ENCODE assay signal across 8 mouse cellular contexts in the genomic region with DNA sequence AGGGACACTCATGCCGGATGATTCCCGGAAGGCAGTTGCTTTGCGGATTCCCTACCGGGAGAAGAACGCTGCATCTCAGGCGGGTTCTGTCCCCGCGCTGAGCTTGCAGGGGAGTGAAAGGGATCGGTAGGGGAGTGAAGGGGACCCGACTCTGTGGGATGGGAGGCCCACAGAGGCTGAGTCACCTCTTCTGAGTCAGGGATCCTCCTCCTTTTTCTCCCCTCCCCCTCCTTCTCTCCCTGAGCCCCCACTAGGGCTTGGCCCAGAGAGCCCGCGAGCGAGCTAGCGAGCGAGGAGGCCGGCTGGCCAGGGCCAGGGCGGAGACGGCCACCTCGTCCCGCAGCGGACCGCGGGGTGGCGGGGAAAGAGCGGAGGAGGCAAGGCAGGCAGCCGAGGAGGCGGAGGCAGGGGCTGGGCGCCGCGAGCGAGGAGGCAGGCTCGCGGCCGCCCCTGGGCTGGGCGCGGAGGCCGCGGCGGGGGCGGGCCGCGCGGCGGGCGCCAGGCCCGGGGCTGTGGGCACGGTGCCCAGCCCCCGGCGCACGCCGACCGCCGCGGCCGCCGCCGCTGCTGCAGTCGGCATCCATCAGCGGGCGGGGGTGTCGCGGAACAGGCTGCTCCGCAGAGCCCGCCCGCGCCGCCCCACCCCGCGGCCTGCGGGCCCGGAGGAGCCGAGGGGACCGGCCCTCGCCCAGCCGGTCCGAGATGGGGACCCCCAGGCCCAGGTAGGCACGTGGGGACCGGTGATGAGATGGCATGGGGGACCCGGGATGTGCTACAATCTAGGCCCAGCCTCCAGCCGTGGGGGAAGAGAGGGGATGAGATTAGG. TPM values are rescaled to one million over a fixed set of nuclear protein-coding genes. Genes with fewer than 3 reads are reported as not detected.
DNase-seq lines count a peak whose midpoint lies in the region; ATAC-seq and TF ChIP-seq lines count a peak whose summit lies in the region.

No protein-coding gene starts in this region.

- TF ChIP-seq CTCF in cortical plate, adult 2 months (IDR thresholded peaks at IDR 0.05; ENCODE audit: extremely low read depth, insufficient read depth, low read length) = no peak

- peak overlapping the region; percentile 59 for H3K4me3 ChIP-seq in erythroblast, embryonic 14.5 days (replicated peaks)
- peak overlapping the region; percentile 75 for H3K4me3 ChIP-seq in cortical plate, adult 2 months (ENCODE audit: insufficient read depth, low read length)
- H3K4me3 ChIP-seq in limb, embryonic 11.5 days (ENCODE audit: low read depth, low read length) = peak overlapping the region; percentile 62
- peak overlapping the region; percentile 79 for H3K4me3 ChIP-seq in midbrain, embryonic 10.5 days

- H3K9ac ChIP-seq in limb, embryonic 11.5 days (ENCODE audit: low read length) = peak overlapping the region; percentile 92

- H3K36me3 ChIP-seq in erythroblast, embryonic 14.5 days (ENCODE audit: control insufficient read depth) = no peaks in the 10 kb centered on the region
- no peaks in the 10 kb centered on the region for H3K36me3 ChIP-seq in limb, embryonic 11.5 days (ENCODE audit: control insufficient read depth, insufficient read depth, low read length)
- no peaks in the 10 kb centered on the region for H3K36me3 ChIP-seq in midbrain, embryonic 10.5 days

- peak; percentile 71 for TF ChIP-seq POLR2A in cortical plate, adult 2 months (IDR thresholded peaks at IDR 0.05; ENCODE audit: extremely low read depth, insufficient read depth, low read length)

- ATAC-seq in erythroblast, adult 5-6 weeks (replicated peaks; ENCODE audit: low FRiP score, poor library complexity, severe bottlenecking) = no peak
- peak; percentile 52 for ATAC-seq in granulocyte monocyte progenitor cell, adult 5-6 weeks (replicated peaks; ENCODE audit: poor library complexity, severe bottlenecking)
- peak; percentile 62 for ATAC-seq in limb, embryonic 11.5 days (ENCODE audit: insufficient number of reproducible peaks, low FRiP score, low TSS enrichment, low read depth)

- peaks cover 64% of the 10 kb centered on the region for H3K27me3 ChIP-seq in erythroblast, embryonic 14.5 days (ENCODE audit: control insufficient read depth)
- H3K27me3 ChIP-seq in limb, embryonic 11.5 days (ENCODE audit: control insufficient read depth, insufficient read depth, low read length) = no peaks in the 10 kb centered on the region
- H3K27me3 ChIP-seq in midbrain, embryonic 10.5 days (ENCODE audit: low read depth, poor library complexity, severe bottlenecking) = peaks cover 38% of the 10 kb centered on the region

- peak; percentile 48 for DNase-seq in kidney, adult 11 months
- DNase-seq in limb, embryonic 11.5 days (ENCODE audit: low spot score) = peak; percentile 79
- peak; percentile 77 for DNase-seq in midbrain, embryonic 10.5 days (ENCODE audit: low spot score)
- DNase-seq in skeletal muscle tissue, adult 2 months (ENCODE audit: low read depth, low spot score) = peak; percentile 34

- peaks cover 26% of the 10 kb centered on the region for H3K4me1 ChIP-seq in erythroblast, embryonic 14.5 days (ENCODE audit: control insufficient read depth)
- H3K4me1 ChIP-seq in cortical plate, adult 2 months (ENCODE audit: control insufficient read depth, insufficient read depth, low read length) = peaks cover 5% of the 10 kb centered on the region
- peaks cover 12% of the 10 kb centered on the region; the same call in 1 of the 2 replicates for H3K4me1 ChIP-seq in limb, embryonic 11.5 days (ENCODE audit: control insufficient read depth, insufficient read depth, low read length)
- H3K4me1 ChIP-seq in midbrain, embryonic 10.5 days = peaks cover 50% of the 10 kb centered on the region

- WGBS in limb, embryonic 11.5 days = under 1% methylated on average over 48 of the region's 80 CpGs
- WGBS in midbrain, embryonic 10.5 days = under 1% methylated on average over 78 of the region's 80 CpGs

- no peaks in the 10 kb centered on the region for H3K9me3 ChIP-seq in erythroblast, embryonic 14.5 days (ENCODE audit: control insufficient read depth, low read length)
- H3K9me3 ChIP-seq in limb, embryonic 11.5 days (ENCODE audit: control insufficient read depth, low read length) = no peaks in the 10 kb centered on the region
- H3K9me3 ChIP-seq in midbrain, embryonic 10.5 days (replicated peaks) = no peaks in the 10 kb centered on the region; the same call in 1 of the 2 replicates

- peak overlapping the region; percentile 95 for H3K4me2 ChIP-seq in limb, embryonic 11.5 days (ENCODE audit: low read depth, severe bottlenecking)

- H3K27ac ChIP-seq in cortical plate, adult 2 months (ENCODE audit: insufficient read depth, low read length) = peak overlapping the region; percentile 94
- H3K27ac ChIP-seq in limb, embryonic 11.5 days (replicated peaks; ENCODE audit: low read depth, low read length) = no peak overlapping the region; the same call in 1 of the 2 replicates
- peak overlapping the region; percentile 90 for H3K27ac ChIP-seq in midbrain, embryonic 10.5 days (replicated peaks)

RNA-seq across cellular contexts. Expression of a gene that starts 54.8 kb away (rescaled TPM):
- polyA plus RNA-seq in erythroblast, embryonic 14.5 days (2012) = 0.31 and 0.39 TPM in 2 replicates
- under 0.01 and 2.5 TPM in 2 replicates for total RNA-seq in erythroblast, adult 5-6 weeks (2015; ENCODE audit: low replicate concordance)
- 0.34 and 0.84 TPM in 2 replicates for total RNA-seq in erythroblast, adult 5-6 weeks (2017; ENCODE audit: low replicate concordance)
- polyA plus RNA-seq in cortical plate, adult 2 months (2012; rRNA removed) = 226 and 245 TPM in 2 replicates
- total RNA-seq in granulocyte monocyte progenitor cell, adult 5-6 weeks (2014; fragmentation: Nextera tagmentation) = 1.0 TPM in 1 of 2 replicates, not detected in the other
- total RNA-seq in granulocyte monocyte progenitor cell, adult 5-6 weeks (2017) = 0.34 TPM in 1 of 2 replicates, not detected in the other
- 2.1 and 2.2 TPM in 2 replicates for polyA plus RNA-seq in limb, embryonic 11.5 days (2014; fragmentation: Nextera tagmentation; extraction: Ambion mirVana)
- 1.3 and 1.8 TPM in 2 replicates for polyA plus RNA-seq in midbrain, embryonic 10.5 days (2016; fragmentation: Nextera tagmentation; extraction: Ambion mirVana)

Comparison
In these comparisons a context has a peak if more than half of its experiments do, and no peak if none do; other contexts are left out.
1. RNA of a gene that starts 54.8 kb away (polyA plus RNA-seq): 226 to 245 TPM in cortical plate, adult 2 months; 2.1 to 2.2 TPM in limb, embryonic 11.5 days, 1.3 to 1.8 TPM in midbrain, embryonic 10.5 days and 0.31 to 0.39 TPM in erythroblast, embryonic 14.5 days; every median in the first group is over 10 times any median in the second.
2. Peak in every context shown above with its lines, with median percentiles within 50 percentile points of each other: H3K4me3 ChIP-seq and DNase-seq.